Mouse (Mus musculus) intestine, embryonic 16.5 days (tissue): ENCODE results near the gene Naxd. TPM values are rescaled to one million over a fixed set of nuclear protein-coding genes. Genes with fewer than 3 reads are reported as not detected.

ENCODE experiments used
- ATAC-seq: fragments of 200-750 bp; cut with Nextera tagmentation; 2 replicates; pipeline ENCODE4 v1.8.0; 2017; ENCODE audit warnings: moderate TSS enrichment, moderate library complexity
- H3K27ac ChIP-seq: fragments of 300-500 bp; sonication (generic); 2 replicates; pipeline ENCODE4 v1.5.1; 2014; ENCODE audit warnings: mild to moderate bottlenecking, low read length
- H3K27me3 ChIP-seq: fragments of 300-500 bp; sonication (generic); replicated peaks from 2 replicates; pipeline ENCODE4 v1.6.1; 2014; ENCODE audit warnings: low read length, control low read depth, mixed read lengths; ENCODE audit not compliant: control insufficient read depth, insufficient read depth
- H3K36me3 ChIP-seq: fragments of 300-500 bp; sonication (generic); 2 replicates; pipeline ENCODE4 v1.6.1; 2014; ENCODE audit warnings: low read length, control low read depth; ENCODE audit not compliant: control insufficient read depth, insufficient read depth
- H3K4me1 ChIP-seq: fragments of 300-500 bp; sonication (generic); 2 replicates; pipeline ENCODE4 v1.6.1; 2014; ENCODE audit warnings: low read length, control low read depth, mixed read lengths; ENCODE audit not compliant: control insufficient read depth, insufficient read depth
- H3K4me2 ChIP-seq: fragments of 300-500 bp; sonication (generic); 2 replicates; pipeline ENCODE4 v1.6.1; 2014; ENCODE audit warnings: low read depth, low read length, control low read depth
- H3K4me3 ChIP-seq: fragments of 300-500 bp; sonication (generic); 2 replicates; pipeline ENCODE4 v1.5.1; 2014; ENCODE audit warnings: mild to moderate bottlenecking, low read length
- H3K9ac ChIP-seq: fragments of 300-500 bp; sonication (generic); 2 replicates; pipeline ENCODE4 v1.6.1; 2014; ENCODE audit warnings: low read depth, low read length
- H3K9me3 ChIP-seq: fragments of 300-500 bp; sonication (generic); 2 replicates; pipeline ENCODE4 v1.6.1; 2016; ENCODE audit warnings: low read length, control low read depth; ENCODE audit not compliant: control insufficient read depth
- WGBS: fragments of 180-500 bp; shearing (Covaris S2); extraction: QIAGEN DNeasy Blood & Tissue Kit; methylation state at CpG from one replicate; pipeline ENCODE4 v1.1.7; 2014; 5-methylcytosine and 5-hydroxymethylcytosine counted together
- polyA plus RNA-seq: library from polyadenylated mRNA; unstranded; fragments of >200 nt; fragmentation: Nextera tagmentation; extraction: Ambion mirVana; gene quantifications from 2 replicates; pipeline ENCODE4 v1.2.1, GENCODE M21; 2015

Gene Naxd
- 96.8 and 105 TPM in 2 replicates for polyA plus RNA-seq

GRCm38 (mm10) chr8:11497017-11497990 is at the start of gene Naxd:
Gene Naxd, plus strand, starts transcription at chr8:11497506.
- peak within 1 kb of the TSS; percentile 79 for H3K4me2 ChIP-seq
- peak within 1 kb of the TSS; percentile 76 for H3K27ac ChIP-seq
- peak within 1 kb of the TSS; percentile 91 for H3K9ac ChIP-seq
- peak; percentile 99 for ATAC-seq
- no peaks in the 10 kb centered on the region for H3K27me3 ChIP-seq
- peaks cover 10% of the 10 kb centered on the region for H3K4me1 ChIP-seq
- 3% methylated on average over 73 of the region's 73 CpGs for WGBS
- H3K9me3 ChIP-seq = no peaks in the 10 kb centered on the region
- H3K4me3 ChIP-seq = peak within 1 kb of the TSS; percentile 89
- H3K36me3 ChIP-seq = 0 out of 2 replicates have a peak, but pooled peaks cover 1% of the 10 kb centered on the region

DNA sequence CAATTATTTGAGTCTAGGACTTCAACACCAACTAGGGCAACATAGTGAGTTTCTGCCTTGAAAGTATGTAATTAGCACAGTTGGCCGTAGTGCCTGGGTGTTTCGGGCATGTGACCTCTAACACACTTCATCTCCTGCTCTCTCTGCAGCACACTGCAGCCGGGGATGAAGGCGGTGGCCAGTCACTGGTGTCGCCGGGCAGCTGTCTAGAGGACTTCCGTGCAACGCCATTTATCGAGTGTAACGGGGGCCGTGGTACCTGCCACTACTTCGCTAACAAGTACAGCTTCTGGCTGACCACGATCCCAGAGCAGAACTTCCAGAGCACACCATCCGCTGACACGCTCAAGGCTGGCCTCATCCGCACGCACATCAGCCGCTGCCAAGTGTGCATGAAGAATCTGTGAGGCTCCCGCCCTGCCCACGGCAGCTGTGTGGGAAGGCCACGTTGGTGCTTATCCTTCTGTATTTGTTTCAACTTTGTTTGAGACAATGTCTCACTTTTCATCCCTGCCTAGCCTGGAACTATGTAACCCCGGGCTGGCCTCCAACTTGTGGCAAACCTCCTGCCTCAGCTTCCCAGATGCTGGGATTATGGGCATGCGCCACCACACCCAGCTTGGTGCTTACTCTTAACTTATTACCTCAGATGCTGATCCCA is 49.3 kb upstream of the Naxd start:
- Histone ChIP-seq H3K36me3 (no peaks in the 10 kb centered on the region; the same call in 1 of the 2 replicates), H3K4me3 (no peak overlapping the region), H3K27me3 (no peaks in the 10 kb centered on the region), H3K9ac (no peak overlapping the region), H3K4me1 (peaks cover 10% of the 10 kb centered on the region; the same call in 1 of the 2 replicates), H3K27ac (no peak overlapping the region), H3K4me2 (no peak overlapping the region), H3K9me3 (no peaks in the 10 kb centered on the region)
- ATAC-seq = no peak
- 92% methylated on average over 23 of the region's 23 CpGs for WGBS

- peaks cover 10% of the 10 kb centered on the region; the same call in 1 of the 2 replicates for H3K4me1 ChIP-seq
- no peaks in the 10 kb centered on the region for H3K27me3 ChIP-seq
- 19% methylated on average over 8 of the region's 8 CpGs for WGBS
- H3K36me3 ChIP-seq = no peaks in the 10 kb centered on the region
- no peak overlapping the region for H3K4me3 ChIP-seq
- H3K4me2 ChIP-seq = no peak overlapping the region
- ATAC-seq = peak; percentile 91
- no peaks in the 10 kb centered on the region for H3K9me3 ChIP-seq
- no peak overlapping the region for H3K9ac ChIP-seq
- peak overlapping the region; percentile 16; the same call in 1 of the 2 replicates for H3K27ac ChIP-seq
These were observed 46.9 kb upstream of the Naxd start for GRCm38 (mm10) chr8:11450184-11451113.

GRCm38 (mm10) chr8:11452152-11452551 is 45.2 kb upstream of the Naxd start:
- H3K27me3 ChIP-seq = no peaks in the 10 kb centered on the region
- H3K36me3 ChIP-seq = no peaks in the 10 kb centered on the region
- no peak overlapping the region for H3K9ac ChIP-seq
- peaks cover 10% of the 10 kb centered on the region; the same call in 1 of the 2 replicates for H3K4me1 ChIP-seq
- H3K4me3 ChIP-seq = no peak overlapping the region
- no peak overlapping the region for H3K27ac ChIP-seq
- H3K4me2 ChIP-seq = no peak overlapping the region
- no peak for ATAC-seq
- 97% methylated on average over 1 of the region's 1 CpGs for WGBS
- H3K9me3 ChIP-seq = no peaks in the 10 kb centered on the region

GRCm38 (mm10) chr8:11452559-11452958 is 44.7 kb upstream of the Naxd start:
- Histone ChIP-seq H3K9me3 (no peaks in the 10 kb centered on the region), H3K4me1 (peaks cover 10% of the 10 kb centered on the region; the same call in 1 of the 2 replicates), H3K4me3 (no peak overlapping the region), H3K4me2 (no peak overlapping the region), H3K9ac (no peak overlapping the region), H3K27me3 (no peaks in the 10 kb centered on the region), H3K36me3 (no peaks in the 10 kb centered on the region), H3K27ac (0 out of 2 replicates have a peak overlapping the region, but pooled peaks have one; percentile 24)
- 65% methylated on average over 3 of the region's 3 CpGs for WGBS
- no peak for ATAC-seq

GRCm38 (mm10) chr8:11452974-11453373 is 44.3 kb upstream of the Naxd start:
- 60% methylated on average over 4 of the region's 4 CpGs for WGBS
- H3K36me3 ChIP-seq = no peaks in the 10 kb centered on the region
- H3K9me3 ChIP-seq = no peaks in the 10 kb centered on the region
- no peak overlapping the region for H3K9ac ChIP-seq
- no peak for ATAC-seq
- 0 out of 2 replicates have a peak overlapping the region, but pooled peaks have one; percentile 24 for H3K27ac ChIP-seq
- no peaks in the 10 kb centered on the region for H3K27me3 ChIP-seq
- H3K4me1 ChIP-seq = peaks cover 13% of the 10 kb centered on the region
- H3K4me3 ChIP-seq = no peak overlapping the region
- H3K4me2 ChIP-seq = no peak overlapping the region

DNA sequence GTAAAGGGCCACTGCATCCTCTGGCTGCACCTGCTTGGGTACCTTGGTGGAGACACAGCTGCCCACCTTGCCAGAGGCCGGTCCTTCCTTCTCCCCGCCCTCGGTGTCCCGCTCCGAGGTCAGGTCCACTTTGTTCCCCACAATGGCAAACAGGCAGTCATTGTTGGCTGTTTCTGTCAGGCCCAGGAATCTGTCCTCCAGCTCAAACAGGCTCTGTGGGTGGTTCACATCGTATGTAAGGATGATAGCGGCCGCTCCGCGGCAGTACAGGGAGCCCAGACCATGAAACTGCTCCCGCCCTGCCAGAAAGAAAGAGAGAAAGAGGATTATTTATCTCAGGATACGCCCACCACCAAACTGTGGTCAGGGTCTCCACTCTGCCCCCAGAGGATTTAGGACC is 43.1 kb upstream of the Naxd start:
- ATAC-seq = no peak
- no peak overlapping the region for H3K4me2 ChIP-seq
- H3K27ac ChIP-seq = no peak overlapping the region
- H3K9ac ChIP-seq = no peak overlapping the region
- H3K9me3 ChIP-seq = no peaks in the 10 kb centered on the region
- no peaks in the 10 kb centered on the region for H3K36me3 ChIP-seq
- H3K4me1 ChIP-seq = peaks cover 25% of the 10 kb centered on the region
- WGBS = 66% methylated on average over 12 of the region's 12 CpGs
- no peaks in the 10 kb centered on the region for H3K27me3 ChIP-seq
- H3K4me3 ChIP-seq = no peak overlapping the region

DNA sequence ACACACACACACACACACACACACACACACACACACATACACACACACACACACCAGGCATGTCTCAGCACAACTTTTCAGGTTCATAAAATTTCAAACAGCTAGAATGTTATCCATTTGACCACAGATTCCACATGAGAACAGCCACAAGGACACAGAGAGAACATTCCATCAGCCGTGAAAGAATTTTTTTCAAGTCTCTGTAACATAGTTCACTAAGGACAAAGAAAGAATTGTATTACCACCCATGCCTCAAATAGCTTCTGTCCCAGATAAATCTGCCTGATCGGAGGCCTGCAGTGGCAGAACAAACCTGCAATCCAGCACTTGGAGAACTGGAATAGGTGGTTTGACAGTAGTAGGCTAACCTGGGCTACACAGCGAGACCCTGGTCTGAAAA is 40.0 kb upstream of the Naxd start:
- H3K4me2 ChIP-seq = no peak overlapping the region
- 64% methylated on average over 3 of the region's 3 CpGs for WGBS
- ATAC-seq = no peak
- H3K27ac ChIP-seq = peak overlapping the region; percentile 30; the same call in 1 of the 2 replicates
- H3K9ac ChIP-seq = no peak overlapping the region
- peaks cover 24% of the 10 kb centered on the region for H3K4me1 ChIP-seq
- H3K9me3 ChIP-seq = no peaks in the 10 kb centered on the region
- H3K4me3 ChIP-seq = no peak overlapping the region
- no peaks in the 10 kb centered on the region for H3K36me3 ChIP-seq
- no peaks in the 10 kb centered on the region for H3K27me3 ChIP-seq
